Mouse (Mus musculus): Measurements from ENCODE around the gene Mfap2. TPM values are rescaled to one million over a fixed set of nuclear protein-coding genes. Genes with fewer than 3 reads are reported as not detected.

Gene Mfap2
- 237 and 341 TPM in 2 replicates for polyA plus RNA-seq (2015; fragmentation: Nextera tagmentation; extraction: Ambion mirVana)

DNA sequence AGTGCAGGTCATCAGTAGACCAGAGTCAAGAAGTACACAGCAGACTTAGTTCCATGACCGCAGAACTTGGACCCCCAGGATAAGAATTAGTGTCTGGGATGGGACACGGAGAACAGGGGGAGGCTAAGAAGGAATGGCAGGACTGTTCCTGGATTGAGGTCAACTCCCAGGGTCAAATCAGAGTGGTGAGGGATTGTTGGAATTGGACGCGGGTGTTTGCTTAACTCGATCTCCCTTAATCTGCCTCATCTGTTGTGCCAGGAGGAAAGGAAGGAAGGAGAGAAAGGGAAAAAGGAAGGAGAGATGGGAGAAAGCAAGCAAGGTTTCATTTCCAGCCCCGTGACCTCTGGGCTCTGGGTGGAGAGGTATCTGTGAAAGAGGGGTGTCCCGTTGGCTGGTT, at the start of gene Mfap2:
Gene Mfap2, plus strand, starts transcription at position 301 of the 400 bp plus-strand sequence.
- Histone ChIP-seq H3K9me3 (replicated peaks) (no peaks in the 10 kb centered on the region), H3K27ac (peak within 1 kb of the TSS; percentile 77), H3K4me3 (peak within 1 kb of the TSS; percentile 70), H3K4me1 (replicated peaks) (peaks cover 41% of the 10 kb centered on the region), H3K36me3 (peaks cover 21% of the 10 kb centered on the region), H3K27me3 (no peaks in the 10 kb centered on the region), H3K4me2 (peak within 1 kb of the TSS; percentile 84), H3K9ac (peak within 1 kb of the TSS; percentile 71)
- 25% methylated on average over 7 of the region's 7 CpGs for whole genome bisulfite sequencing
- ATAC-seq (replicated peaks; ENCODE audit: insufficient number of reproducible peaks, insufficient read depth, low FRiP score, low read depth), result no peak

DNA sequence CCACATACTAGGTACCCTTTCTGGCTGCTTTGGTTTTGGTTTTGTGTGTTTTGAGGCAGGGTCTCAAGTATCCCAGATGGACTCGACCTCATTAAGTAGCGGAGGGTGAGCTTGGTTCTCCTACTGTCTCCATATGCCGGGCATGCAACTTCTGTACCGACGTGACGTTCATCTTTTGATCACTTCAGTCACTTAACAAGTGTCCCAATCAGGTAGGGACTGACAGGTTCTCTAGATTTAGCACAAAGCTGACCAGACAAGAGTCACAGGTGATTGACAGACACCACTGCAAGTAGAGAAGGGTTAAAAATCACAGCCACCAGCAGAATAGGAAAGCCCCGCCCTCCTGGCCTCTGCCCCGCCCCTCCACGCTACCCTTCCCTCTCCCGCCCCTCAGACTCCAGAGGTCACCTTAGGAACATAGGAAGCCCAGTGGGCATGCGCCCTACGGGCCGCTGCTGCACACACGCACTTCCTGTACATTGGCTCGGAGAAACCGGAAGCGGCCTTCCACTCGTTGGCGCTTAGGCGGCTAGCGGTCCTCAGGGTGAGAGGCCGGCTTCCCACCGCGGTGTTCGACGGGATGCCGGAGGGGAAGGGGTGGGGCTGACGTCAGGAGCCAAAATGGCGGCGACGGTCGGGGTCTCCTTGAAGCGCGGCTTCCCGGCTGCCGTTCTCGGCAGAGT, 49.3 kb upstream of the Mfap2 start, which contains the start of gene Sdhb:
Gene Sdhb, plus strand, starts transcription at position 423 of the 686 bp plus-strand sequence.
- Histone ChIP-seq H3K36me3 (no peaks in the 10 kb centered on the region), H3K9ac (peak within 1 kb of the TSS; percentile 97), H3K9me3 (replicated peaks) (no peaks in the 10 kb centered on the region), H3K4me2 (peak within 1 kb of the TSS; percentile 86), H3K4me1 (replicated peaks) (peaks cover 49% of the 10 kb centered on the region), H3K27ac (peak within 1 kb of the TSS; percentile 91), H3K27me3 (peaks cover 3% of the 10 kb centered on the region; the same call in 1 of the 2 replicates), H3K4me3 (peak within 1 kb of the TSS; percentile 92)
- ATAC-seq (replicated peaks; ENCODE audit: insufficient number of reproducible peaks, insufficient read depth, low FRiP score, low read depth), result peak; percentile 95
- 3% methylated on average over 37 of the region's 37 CpGs for WGBS

GRCm38 (mm10) chr4:140961467-140962206, 48.6 kb upstream of the Mfap2 start:
- Histone ChIP-seq H3K9me3 (replicated peaks) (no peaks in the 10 kb centered on the region), H3K4me3 (peak overlapping the region; percentile 92), H3K4me1 (replicated peaks) (peaks cover 49% of the 10 kb centered on the region), H3K27me3 (peaks cover 2% of the 10 kb centered on the region; the same call in 1 of the 2 replicates), H3K36me3 (peaks cover 4% of the 10 kb centered on the region), H3K27ac (peak overlapping the region; percentile 91), H3K9ac (peak overlapping the region; percentile 97), H3K4me2 (peak overlapping the region; percentile 86)
- ATAC-seq (replicated peaks; ENCODE audit: insufficient number of reproducible peaks, insufficient read depth, low FRiP score, low read depth), result peak; percentile 8; the same call in 1 of the 2 replicates
- WGBS, result under 1% methylated on average over 38 of the region's 38 CpGs

DNA sequence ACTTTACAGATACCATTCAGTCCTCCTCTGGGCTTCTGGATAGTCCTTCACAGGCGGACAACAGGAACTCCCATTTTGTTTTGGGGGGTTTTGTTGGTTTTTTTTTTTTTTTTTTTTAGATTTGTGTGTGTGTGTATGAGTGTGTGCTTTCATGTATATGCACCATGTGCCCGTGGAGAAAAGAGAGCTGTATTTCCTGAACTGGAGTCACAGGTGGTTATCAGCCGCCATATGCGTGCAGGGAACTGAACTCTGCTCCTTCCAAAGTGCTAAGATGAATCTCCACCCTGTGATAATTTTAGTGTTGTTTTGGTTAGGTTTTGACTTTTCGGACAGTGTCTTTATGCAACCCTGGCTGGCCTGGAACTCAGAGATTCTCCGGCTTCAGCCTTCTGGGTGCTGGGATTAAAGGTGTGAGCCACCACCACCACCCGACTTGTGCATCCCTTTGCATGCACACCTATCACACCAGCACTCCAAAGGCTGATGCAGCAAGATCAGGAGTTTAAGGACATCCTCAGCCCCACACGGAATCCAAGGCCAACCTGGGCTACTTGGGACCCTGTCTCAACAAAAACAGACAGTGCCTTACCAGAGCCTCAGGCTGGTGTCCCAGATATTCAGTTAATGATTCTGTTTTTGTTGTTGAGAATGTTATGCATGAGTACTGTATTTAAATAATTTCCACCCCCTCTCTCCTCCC, 47.9 kb upstream of the Mfap2 start:
- Histone ChIP-seq H3K4me3 (peak overlapping the region; percentile 92), H3K4me1 (replicated peaks) (peaks cover 44% of the 10 kb centered on the region), H3K4me2 (peak overlapping the region; percentile 86), H3K36me3 (peaks cover 11% of the 10 kb centered on the region), H3K27me3 (no peaks in the 10 kb centered on the region), H3K9me3 (replicated peaks) (no peaks in the 10 kb centered on the region), H3K27ac (peak overlapping the region; percentile 91), H3K9ac (peak overlapping the region; percentile 97)
- no peak for ATAC-seq (replicated peaks; ENCODE audit: insufficient number of reproducible peaks, insufficient read depth, low FRiP score, low read depth)
- 63% methylated on average over 8 of the region's 8 CpGs for WGBS

- Histone ChIP-seq H3K9ac (no peak overlapping the region), H3K4me3 (peak overlapping the region; percentile 92), H3K27ac (peak overlapping the region; percentile 91), H3K27me3 (no peaks in the 10 kb centered on the region), H3K4me2 (peak overlapping the region; percentile 86), H3K9me3 (replicated peaks) (no peaks in the 10 kb centered on the region), H3K36me3 (peaks cover 17% of the 10 kb centered on the region), H3K4me1 (replicated peaks) (peaks cover 40% of the 10 kb centered on the region)
- ATAC-seq (replicated peaks; ENCODE audit: insufficient number of reproducible peaks, insufficient read depth, low FRiP score, low read depth), result no peak
- 27% methylated on average over 5 of the region's 5 CpGs for WGBS
These were observed 47.3 kb upstream of the Mfap2 start for GRCm38 (mm10) chr4:140962950-140963349.

DNA sequence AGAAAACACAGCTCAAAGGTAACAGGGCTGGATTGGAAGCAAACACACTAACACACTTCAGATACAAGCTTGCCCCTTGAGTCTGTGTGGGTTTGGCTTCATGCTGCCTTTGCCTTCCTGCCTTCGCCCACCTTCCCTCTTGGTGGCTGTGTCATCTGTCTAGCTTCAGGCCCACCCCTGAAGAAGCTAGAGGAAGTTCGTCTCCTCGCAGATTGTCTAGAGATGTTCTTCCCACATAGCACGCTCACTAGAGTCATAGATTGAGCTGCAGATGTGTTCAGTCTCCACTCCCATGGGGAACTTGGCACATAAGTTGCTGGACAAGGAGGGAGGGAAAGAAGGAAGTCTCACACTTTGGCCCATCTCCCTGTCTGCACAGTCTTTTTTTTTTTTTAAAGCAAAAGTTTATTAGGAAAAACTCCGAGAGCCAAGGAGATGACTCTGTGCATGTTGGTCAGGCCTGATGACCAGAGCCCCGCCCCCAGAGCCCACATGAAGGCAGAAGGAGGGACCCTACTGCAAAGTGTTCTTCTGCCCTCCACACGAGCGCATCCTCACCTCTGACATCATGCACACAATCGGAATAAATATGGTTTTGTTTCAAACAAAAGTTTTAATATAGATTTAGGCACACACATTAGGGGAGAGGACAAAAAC, 46.1 kb upstream of the Mfap2 start:
- no peaks in the 10 kb centered on the region for H3K9me3 ChIP-seq (replicated peaks)
- peaks cover 37% of the 10 kb centered on the region for H3K4me1 ChIP-seq (replicated peaks)
- no peak overlapping the region for H3K4me3 ChIP-seq
- H3K4me2 ChIP-seq, result no peak overlapping the region
- peaks cover 27% of the 10 kb centered on the region for H3K36me3 ChIP-seq
- WGBS, result 73% methylated on average over 9 of the region's 9 CpGs
- 0 out of 2 replicates have a peak overlapping the region, but pooled peaks have one; percentile 43 for H3K27ac ChIP-seq
- H3K27me3 ChIP-seq, result no peaks in the 10 kb centered on the region
- H3K9ac ChIP-seq, result no peak overlapping the region
- ATAC-seq (replicated peaks; ENCODE audit: insufficient number of reproducible peaks, insufficient read depth, low FRiP score, low read depth), result no peak

DNA sequence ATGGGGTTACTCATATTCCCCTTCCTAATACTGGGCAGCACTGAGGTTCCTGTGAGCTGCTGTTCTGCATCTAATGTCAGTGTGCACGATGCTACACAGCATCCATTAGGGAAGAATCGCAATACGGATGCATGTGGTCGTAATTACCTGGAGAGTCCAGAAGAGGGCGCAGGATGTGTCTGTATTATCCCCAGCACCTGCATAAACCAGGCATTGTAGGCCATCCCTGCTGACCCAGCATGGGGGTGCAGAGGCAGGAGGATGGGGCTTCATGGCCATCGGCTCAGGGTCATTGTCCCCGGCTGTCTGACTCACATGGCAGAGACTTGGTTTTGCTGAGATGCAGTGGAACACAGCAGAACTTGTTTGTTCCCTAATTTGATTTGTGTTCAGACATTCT, 45.6 kb upstream of the Mfap2 start:
- H3K4me3 ChIP-seq, result no peak overlapping the region
- no peaks in the 10 kb centered on the region for H3K27me3 ChIP-seq
- H3K9ac ChIP-seq, result no peak overlapping the region
- H3K4me1 ChIP-seq (replicated peaks), result peaks cover 37% of the 10 kb centered on the region
- no peak overlapping the region for H3K4me2 ChIP-seq
- ATAC-seq (replicated peaks; ENCODE audit: insufficient number of reproducible peaks, insufficient read depth, low FRiP score, low read depth), result no peak
- H3K27ac ChIP-seq, result 0 out of 2 replicates have a peak overlapping the region, but pooled peaks have one; percentile 43
- H3K9me3 ChIP-seq (replicated peaks), result no peaks in the 10 kb centered on the region
- H3K36me3 ChIP-seq, result peaks cover 28% of the 10 kb centered on the region
- 20% methylated on average over 7 of the region's 7 CpGs for WGBS

- peaks cover 53% of the 10 kb centered on the region for H3K36me3 ChIP-seq
- WGBS, result 87% methylated on average over 11 of the region's 11 CpGs
- no peak for ATAC-seq (replicated peaks; ENCODE audit: insufficient number of reproducible peaks, insufficient read depth, low FRiP score, low read depth)
These were observed 42.6 kb upstream of the Mfap2 start for GRCm38 (mm10) chr4:140967386-140968159.

DNA sequence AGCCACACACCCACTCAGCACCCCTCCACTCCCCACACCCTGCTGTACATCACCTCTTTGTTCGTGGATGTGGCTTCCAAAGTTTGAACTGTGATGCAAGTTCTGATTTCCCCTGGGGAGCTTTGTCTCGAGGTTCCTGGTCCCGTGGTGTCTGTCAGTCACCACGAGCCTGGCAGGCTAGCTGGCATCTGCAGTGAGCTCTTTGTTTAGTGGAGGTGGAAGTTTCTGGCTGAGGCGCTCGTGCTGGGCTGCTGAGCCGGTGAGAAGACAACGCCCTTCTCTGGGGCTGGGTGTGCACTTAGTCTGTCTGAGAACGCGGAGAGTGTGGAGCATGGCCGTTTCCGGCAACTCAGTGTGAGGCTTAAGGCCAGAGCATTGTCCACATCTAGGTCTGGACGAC, 38.5 kb upstream of the Mfap2 start:
- Histone ChIP-seq H3K36me3 (peaks cover 90% of the 10 kb centered on the region), H3K9me3 (replicated peaks) (no peaks in the 10 kb centered on the region), H3K9ac (no peak overlapping the region), H3K27me3 (no peaks in the 10 kb centered on the region), H3K4me3 (no peak overlapping the region), H3K27ac (no peak overlapping the region), H3K4me1 (replicated peaks) (peaks cover 12% of the 10 kb centered on the region), H3K4me2 (no peak overlapping the region)
- ATAC-seq (replicated peaks; ENCODE audit: insufficient number of reproducible peaks, insufficient read depth, low FRiP score, low read depth), result no peak
- 84% methylated on average over 13 of the region's 13 CpGs for WGBS

More at GRCm38 (mm10) chr4:140967386-140968159, 42.6 kb upstream of the Mfap2 start:
- Histone ChIP-seq H3K4me1 (replicated peaks) (peaks cover 20% of the 10 kb centered on the region), H3K4me2 (no peak overlapping the region), H3K9ac (no peak overlapping the region), H3K4me3 (no peak overlapping the region), H3K27me3 (no peaks in the 10 kb centered on the region), H3K9me3 (replicated peaks) (no peaks in the 10 kb centered on the region), H3K27ac (no peak overlapping the region)

DNA sequence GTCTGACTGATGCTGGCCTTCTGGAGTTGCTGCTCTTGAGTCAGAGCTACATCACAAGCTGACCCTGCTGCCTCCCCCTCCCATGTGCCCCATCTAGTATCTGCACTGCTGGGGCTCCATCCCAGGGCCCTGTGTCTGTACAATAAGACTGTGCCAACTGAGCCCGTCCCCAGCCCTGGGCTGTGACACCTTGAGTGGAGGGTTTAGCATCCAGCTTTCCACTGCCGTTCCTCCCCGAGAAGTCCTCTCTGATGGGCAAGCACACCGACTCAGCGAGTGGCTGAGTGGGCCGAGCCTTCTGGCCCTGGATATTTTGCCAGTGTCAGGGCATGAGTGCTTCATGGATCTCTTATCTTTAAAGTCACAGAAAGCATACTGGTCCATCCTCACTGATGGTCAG, 35.8 kb upstream of the Mfap2 start:
- WGBS, result 92% methylated on average over 6 of the region's 6 CpGs
- no peak overlapping the region for H3K4me2 ChIP-seq
- H3K9ac ChIP-seq, result no peak overlapping the region
- peaks cover 91% of the 10 kb centered on the region for H3K36me3 ChIP-seq
- no peak overlapping the region for H3K4me3 ChIP-seq
- no peak overlapping the region for H3K27ac ChIP-seq
- no peaks in the 10 kb centered on the region for H3K27me3 ChIP-seq
- no peak for ATAC-seq (replicated peaks; ENCODE audit: insufficient number of reproducible peaks, insufficient read depth, low FRiP score, low read depth)
- H3K9me3 ChIP-seq (replicated peaks), result no peaks in the 10 kb centered on the region
- H3K4me1 ChIP-seq (replicated peaks), result peaks cover 16% of the 10 kb centered on the region
